Mouse (Mus musculus): ENCODE results near the gene Olfr1426. TPM values are rescaled to one million over a fixed set of nuclear protein-coding genes. Genes with fewer than 3 reads are reported as not detected.
"Not testable (repeated sequence)": the region's sequence is repeated elsewhere in the genome, so short reads cannot be mapped to it uniquely, and the experiment has no call there.

Gene Olfr1426
- polyA plus RNA-seq, 1 experiment from 2014 or later = not detected

- H3K27me3 ChIP-seq (ENCODE audit: control insufficient read depth, insufficient read depth, low read length); H3K4me3 ChIP-seq (ENCODE audit: low read depth, low read length); H3K9ac ChIP-seq (ENCODE audit: low read depth, low read length); ATAC-seq (replicated peaks; ENCODE audit: insufficient number of reproducible peaks, low FRiP score, low TSS enrichment); H3K9me3 ChIP-seq (replicated peaks; ENCODE audit: control insufficient read depth, low read length); H3K27ac ChIP-seq (ENCODE audit: low read depth, low read length); H3K36me3 ChIP-seq (ENCODE audit: control insufficient read depth, insufficient read depth, low read length); H3K4me1 ChIP-seq (ENCODE audit: control insufficient read depth, insufficient read depth, low read length); H3K4me2 ChIP-seq: not testable (repeated sequence)
- WGBS (ENCODE audit: insufficient replicate concordance) = 76% methylated on average over 1 of the region's 1 CpGs
Observed at GRCm38 (mm10) chr19:12069546-12069945, 22.3 kb downstream of the Olfr1426 start.

- not testable (repeated sequence) for ATAC-seq (replicated peaks; ENCODE audit: insufficient number of reproducible peaks, low FRiP score, low TSS enrichment); H3K36me3 ChIP-seq (ENCODE audit: control insufficient read depth, insufficient read depth, low read length); H3K27me3 ChIP-seq (ENCODE audit: control insufficient read depth, insufficient read depth, low read length); H3K4me1 ChIP-seq (ENCODE audit: control insufficient read depth, insufficient read depth, low read length); H3K4me3 ChIP-seq (ENCODE audit: low read depth, low read length); H3K9ac ChIP-seq (ENCODE audit: low read depth, low read length); H3K9me3 ChIP-seq (replicated peaks; ENCODE audit: control insufficient read depth, low read length); H3K27ac ChIP-seq (ENCODE audit: low read depth, low read length); H3K4me2 ChIP-seq
- 48% methylated on average over 1 of the region's 1 CpGs for WGBS (ENCODE audit: insufficient replicate concordance)
Observed at GRCm38 (mm10) chr19:12067806-12068205, 24.0 kb downstream of the Olfr1426 start.

GRCm38 (mm10) chr19:12062582-12062981 lies 29.2 kb downstream of the Olfr1426 start, which contains the start of gene Olfr1424:
Gene Olfr1424, minus strand, starts transcription at chr19:12062682.
- not testable (repeated sequence) for H3K4me1 ChIP-seq (ENCODE audit: control insufficient read depth, insufficient read depth, low read length); H3K9ac ChIP-seq (ENCODE audit: low read depth, low read length); H3K4me2 ChIP-seq; H3K27ac ChIP-seq (ENCODE audit: low read depth, low read length); H3K9me3 ChIP-seq (replicated peaks; ENCODE audit: control insufficient read depth, low read length); H3K36me3 ChIP-seq (ENCODE audit: control insufficient read depth, insufficient read depth, low read length); H3K27me3 ChIP-seq (ENCODE audit: control insufficient read depth, insufficient read depth, low read length); ATAC-seq (replicated peaks; ENCODE audit: insufficient number of reproducible peaks, low FRiP score, low TSS enrichment); H3K4me3 ChIP-seq (ENCODE audit: low read depth, low read length)
- WGBS (ENCODE audit: insufficient replicate concordance) = 83% methylated on average over 1 of the region's 1 CpGs

GRCm38 (mm10) chr19:12043163-12043562 lies 48.6 kb downstream of the Olfr1426 start:
- no peaks in the 10 kb centered on the region for H3K9me3 ChIP-seq (replicated peaks; ENCODE audit: control insufficient read depth, low read length)
- H3K4me1 ChIP-seq (ENCODE audit: control insufficient read depth, insufficient read depth, low read length) = no peaks in the 10 kb centered on the region
- WGBS (ENCODE audit: insufficient replicate concordance) = 77% methylated on average over 5 of the region's 5 CpGs
- H3K27ac ChIP-seq (ENCODE audit: low read depth, low read length) = no peak overlapping the region
- H3K27me3 ChIP-seq (ENCODE audit: control insufficient read depth, insufficient read depth, low read length) = no peaks in the 10 kb centered on the region
- H3K4me2 ChIP-seq = no peak overlapping the region
- no peak for ATAC-seq (replicated peaks; ENCODE audit: insufficient number of reproducible peaks, low FRiP score, low TSS enrichment)
- H3K36me3 ChIP-seq (ENCODE audit: control insufficient read depth, insufficient read depth, low read length) = no peaks in the 10 kb centered on the region
- no peak overlapping the region for H3K9ac ChIP-seq (ENCODE audit: low read depth, low read length)
- no peak overlapping the region for H3K4me3 ChIP-seq (ENCODE audit: low read depth, low read length)

DNA sequence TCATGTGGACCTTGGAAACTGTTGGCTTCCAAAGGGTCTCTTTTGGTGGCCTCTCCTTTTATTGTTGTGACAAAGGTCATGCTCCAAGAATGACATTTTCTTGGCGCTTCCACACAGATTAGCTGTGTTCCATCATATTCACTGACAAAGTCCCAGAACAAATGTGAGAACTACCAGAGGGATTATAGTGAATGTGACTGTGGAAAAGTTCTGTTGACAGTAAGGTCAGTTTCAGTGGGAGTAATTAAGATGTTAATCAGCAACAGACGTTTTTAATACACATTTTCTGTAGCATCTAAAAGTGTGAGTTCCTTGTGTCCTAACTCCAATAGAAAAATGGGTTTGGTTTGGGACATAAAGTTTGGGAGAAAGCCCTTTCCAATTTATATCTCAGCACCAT lies 50.6 kb downstream of the Olfr1426 start, which contains the start of gene Olfr1423:
TSS of gene Olfr1423 (minus strand) at position 101 of the 400 bp plus-strand sequence.
- H3K9ac ChIP-seq (ENCODE audit: low read depth, low read length) = no peak within 1 kb of the TSS
- H3K4me2 ChIP-seq = no peak within 1 kb of the TSS
- 52% methylated on average over 2 of the region's 2 CpGs for WGBS (ENCODE audit: insufficient replicate concordance)
- no peaks in the 10 kb centered on the region for H3K36me3 ChIP-seq (ENCODE audit: control insufficient read depth, insufficient read depth, low read length)
- H3K4me3 ChIP-seq (ENCODE audit: low read depth, low read length) = no peak within 1 kb of the TSS
- no peak for ATAC-seq (replicated peaks; ENCODE audit: insufficient number of reproducible peaks, low FRiP score, low TSS enrichment)
- no peaks in the 10 kb centered on the region for H3K27me3 ChIP-seq (ENCODE audit: control insufficient read depth, insufficient read depth, low read length)
- H3K9me3 ChIP-seq (replicated peaks; ENCODE audit: control insufficient read depth, low read length) = no peaks in the 10 kb centered on the region
- no peak within 1 kb of the TSS for H3K27ac ChIP-seq (ENCODE audit: low read depth, low read length)
- no peaks in the 10 kb centered on the region for H3K4me1 ChIP-seq (ENCODE audit: control insufficient read depth, insufficient read depth, low read length)

- ATAC-seq (replicated peaks; ENCODE audit: insufficient number of reproducible peaks, low FRiP score, low TSS enrichment) = no peak
- no peaks in the 10 kb centered on the region for H3K36me3 ChIP-seq (ENCODE audit: control insufficient read depth, insufficient read depth, low read length)
- no peak overlapping the region for H3K27ac ChIP-seq (ENCODE audit: low read depth, low read length)
Observed at GRCm38 (mm10) chr19:12037727-12038126, 54.1 kb downstream of the Olfr1426 start.

More at GRCm38 (mm10) chr19:12037727-12038126, 54.1 kb downstream of the Olfr1426 start:
- H3K27me3 ChIP-seq (ENCODE audit: control insufficient read depth, insufficient read depth, low read length) = no peaks in the 10 kb centered on the region
- H3K9ac ChIP-seq (ENCODE audit: low read depth, low read length) = no peak overlapping the region
- no peak overlapping the region for H3K4me2 ChIP-seq
- H3K4me1 ChIP-seq (ENCODE audit: control insufficient read depth, insufficient read depth, low read length) = no peaks in the 10 kb centered on the region
- H3K4me3 ChIP-seq (ENCODE audit: low read depth, low read length) = no peak overlapping the region
- H3K9me3 ChIP-seq (replicated peaks; ENCODE audit: control insufficient read depth, low read length) = no peaks in the 10 kb centered on the region

Other genes with a start within 250 kb of the Olfr1426 start
- gene Olfr1418, start 230.9 kb downstream of the Olfr1426 start, polyA plus RNA-seq (2014; fragmentation: Nextera tagmentation; extraction: Ambion mirVana) = not detected in 2 replicates
- not detected in 2 replicates for gene Olfr1419, start 216.9 kb downstream of the Olfr1426 start, polyA plus RNA-seq (2014; fragmentation: Nextera tagmentation; extraction: Ambion mirVana)
- gene Olfr1420, start 205.4 kb downstream of the Olfr1426 start, polyA plus RNA-seq (2014; fragmentation: Nextera tagmentation; extraction: Ambion mirVana) = 0.29 TPM in 1 of 2 replicates, not detected in the other
- gene Patl1, start 179.6 kb downstream of the Olfr1426 start, polyA plus RNA-seq (2014; fragmentation: Nextera tagmentation; extraction: Ambion mirVana) = 22.9 and 23.3 TPM in 2 replicates
- 8.6 and 11.8 TPM in 2 replicates for gene Osbp, start 126.1 kb downstream of the Olfr1426 start, polyA plus RNA-seq (2014; fragmentation: Nextera tagmentation; extraction: Ambion mirVana)
- not detected in 2 replicates for gene Olfr1423, start 50.7 kb downstream of the Olfr1426 start, polyA plus RNA-seq (2014; fragmentation: Nextera tagmentation; extraction: Ambion mirVana)
- not detected in 2 replicates for gene Olfr1424, start 29.3 kb downstream of the Olfr1426 start, polyA plus RNA-seq (2014; fragmentation: Nextera tagmentation; extraction: Ambion mirVana)
- gene Olfr1425, start 14.3 kb downstream of the Olfr1426 start, polyA plus RNA-seq (2014; fragmentation: Nextera tagmentation; extraction: Ambion mirVana) = not detected in 2 replicates
- not detected in 2 replicates for gene Olfr1427, start 11.3 kb upstream of the Olfr1426 start, polyA plus RNA-seq (2014; fragmentation: Nextera tagmentation; extraction: Ambion mirVana)
- gene Olfr1428, start 23.9 kb upstream of the Olfr1426 start, polyA plus RNA-seq (2014; fragmentation: Nextera tagmentation; extraction: Ambion mirVana) = not detected in 2 replicates
- gene Olfr76, start 31.2 kb upstream of the Olfr1426 start, polyA plus RNA-seq (2014; fragmentation: Nextera tagmentation; extraction: Ambion mirVana) = not detected in 2 replicates
- gene Olfr1555-ps1, start 78.1 kb upstream of the Olfr1426 start, polyA plus RNA-seq (2014; fragmentation: Nextera tagmentation; extraction: Ambion mirVana) = not detected in 2 replicates
- not detected in 2 replicates for gene Olfr1431, start 108.6 kb upstream of the Olfr1426 start, polyA plus RNA-seq (2014; fragmentation: Nextera tagmentation; extraction: Ambion mirVana)
- gene Olfr1432, start 140.6 kb upstream of the Olfr1426 start, polyA plus RNA-seq (2014; fragmentation: Nextera tagmentation; extraction: Ambion mirVana) = not detected in 2 replicates
- not detected in 2 replicates for gene Olfr262, start 149.6 kb upstream of the Olfr1426 start, polyA plus RNA-seq (2014; fragmentation: Nextera tagmentation; extraction: Ambion mirVana)
- not detected in 2 replicates for gene Olfr235, start 169.0 kb upstream of the Olfr1426 start, polyA plus RNA-seq (2014; fragmentation: Nextera tagmentation; extraction: Ambion mirVana)
- gene Olfr1434, start 187.8 kb upstream of the Olfr1426 start, polyA plus RNA-seq (2014; fragmentation: Nextera tagmentation; extraction: Ambion mirVana) = not detected in 2 replicates
- not detected in 2 replicates for gene Olfr1436, start 207.1 kb upstream of the Olfr1426 start, polyA plus RNA-seq (2014; fragmentation: Nextera tagmentation; extraction: Ambion mirVana)
- not detected in 2 replicates for gene Olfr1437, start 233.1 kb upstream of the Olfr1426 start, polyA plus RNA-seq (2014; fragmentation: Nextera tagmentation; extraction: Ambion mirVana)
- not detected in 2 replicates for gene Olfr1438-ps1, start 243.9 kb upstream of the Olfr1426 start, polyA plus RNA-seq (2014; fragmentation: Nextera tagmentation; extraction: Ambion mirVana)